Mouse (Mus musculus): ENCODE data around the gene Olfr574.

Gene Olfr574

GRCm38 (mm10) chr7:102948167-102948566 is at the start of gene Olfr574:
TSS of gene Olfr574 (plus strand) at chr7:102948467.
- DNase-seq = no peak

DNA sequence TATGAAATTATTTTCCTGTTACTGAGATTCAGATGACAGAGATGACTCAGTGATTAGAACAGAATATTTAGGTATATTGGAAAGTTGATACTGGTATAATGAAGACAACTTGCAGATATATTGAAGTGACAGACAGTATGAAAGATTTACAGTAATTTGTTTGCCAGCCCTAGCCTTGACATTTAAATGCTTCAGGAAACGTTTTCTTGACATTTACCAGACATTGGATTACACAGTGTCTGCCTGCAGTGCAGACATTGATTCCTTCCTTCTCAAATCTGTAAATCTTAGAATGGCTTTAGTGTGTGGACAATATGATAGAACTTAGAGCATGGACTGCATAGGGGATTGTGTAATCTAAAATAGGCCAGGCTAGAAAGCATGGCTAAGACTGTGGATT is 33.0 kb upstream of the Olfr574 start:
- DNase-seq = no peak

DNA sequence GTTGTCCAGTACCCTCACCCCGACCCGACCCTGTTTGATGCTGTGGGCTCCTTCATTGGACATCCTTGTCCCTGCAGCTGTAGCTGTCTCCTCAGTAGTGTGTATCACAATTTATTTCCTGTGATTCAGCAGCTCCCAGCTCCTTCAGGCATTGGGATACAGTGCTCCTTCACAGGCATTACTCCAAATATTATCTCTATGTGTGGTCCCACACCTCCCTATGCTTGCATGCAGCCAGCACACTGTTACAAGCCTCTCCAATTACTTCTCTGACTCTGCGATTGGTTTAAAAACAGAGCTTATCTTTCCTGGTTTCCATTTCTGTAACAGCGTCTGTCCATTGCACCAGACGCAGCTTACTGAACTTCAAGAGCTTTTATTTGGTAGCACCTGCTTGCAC is 31.9 kb upstream of the Olfr574 start:
- no peak for DNase-seq

DNA sequence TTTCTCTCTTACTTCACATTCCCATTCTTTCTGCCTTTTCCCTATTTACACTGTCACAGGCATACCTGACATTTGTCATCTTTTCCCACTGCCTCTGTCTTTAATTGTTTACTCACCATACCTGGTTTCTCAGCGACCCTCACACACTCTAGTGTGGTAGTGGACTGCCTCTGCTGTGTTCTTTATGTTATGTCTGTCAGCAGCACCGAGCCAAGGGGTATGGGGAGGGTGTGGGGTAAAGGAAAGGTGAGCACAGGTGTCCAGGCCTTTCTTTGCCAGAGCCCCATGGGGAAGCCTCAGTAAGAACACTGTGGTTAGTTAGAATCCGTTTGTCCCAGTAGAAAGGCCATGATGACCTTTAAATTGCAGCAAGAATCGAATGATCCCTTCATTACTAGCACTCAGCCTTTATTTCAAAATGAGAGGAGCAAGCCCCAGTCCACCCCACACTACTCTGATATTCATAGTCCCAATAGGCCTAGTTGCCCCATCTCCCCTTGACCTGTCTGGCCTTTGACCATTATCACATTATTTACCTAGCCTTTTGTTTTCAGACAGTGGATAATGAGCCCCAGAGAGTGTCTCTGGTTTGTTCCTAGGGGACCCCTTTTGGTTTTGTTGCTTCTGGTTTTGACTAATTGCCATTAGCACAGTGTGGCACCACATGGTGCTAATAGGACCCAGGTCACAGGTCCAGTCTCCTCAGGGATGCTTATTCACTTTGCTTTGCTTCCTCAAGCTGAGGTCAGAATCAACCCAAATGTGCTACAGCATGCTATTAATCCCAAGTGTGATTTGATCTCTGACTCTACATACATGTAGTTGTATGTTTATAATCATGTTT is 31.0 kb upstream of the Olfr574 start, which contains the start of gene Olfr571:
Olfr571 (minus strand) TSS at position 505 of the 844 bp plus-strand sequence.
- no peak for DNase-seq

DNA sequence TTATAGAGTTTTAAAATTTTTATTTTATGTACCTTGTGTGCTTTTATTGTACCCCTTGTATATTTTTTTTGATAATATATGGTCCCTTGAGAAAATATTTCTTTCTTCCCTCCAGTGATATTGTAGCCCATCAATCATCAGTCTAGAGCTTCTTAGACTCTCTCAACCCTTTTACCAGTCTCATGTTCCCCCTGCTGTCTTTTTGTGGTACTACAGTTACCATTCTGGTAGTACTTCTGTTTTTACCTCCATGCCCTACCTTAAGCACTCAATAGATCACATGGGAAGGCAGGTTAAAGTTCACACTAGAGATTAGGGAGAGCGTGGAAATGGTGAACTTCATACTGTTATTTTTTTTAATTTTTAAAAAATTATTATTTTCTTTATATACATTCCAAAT is 28.6 kb upstream of the Olfr574 start:
- no peak for DNase-seq

DNA sequence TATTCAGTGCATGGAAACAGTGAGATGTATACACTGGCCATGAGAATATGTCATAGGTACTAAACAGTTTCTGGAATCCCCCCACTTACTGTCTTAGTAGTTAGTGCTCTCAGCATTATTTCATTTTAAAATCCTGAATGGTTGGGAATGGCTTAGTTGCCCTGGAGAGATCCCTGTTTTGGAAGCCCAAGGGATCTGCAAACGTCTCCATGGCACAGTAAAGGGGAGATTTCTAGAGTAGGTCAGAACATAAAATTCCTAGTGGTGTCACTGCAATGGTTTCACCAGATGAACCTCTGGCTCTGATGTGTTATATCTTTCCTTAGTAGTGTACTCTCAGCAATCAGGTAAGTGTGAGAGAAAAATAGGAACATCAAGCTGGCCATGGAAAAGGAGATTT is 24.2 kb upstream of the Olfr574 start, which contains the start of gene Olfr572:
Olfr572 (plus strand) TSS at position 301 of the 400 bp plus-strand sequence.
- DNase-seq = no peak

- DNase-seq = no peak
These were observed 21.2 kb upstream of the Olfr574 start for GRCm38 (mm10) chr7:102927105-102927504.

- DNase-seq = no peak
These were observed 5.8 kb upstream of the Olfr574 start, which contains the start of gene Olfr573-ps1 for GRCm38 (mm10) chr7:102942475-102942874. TSS of gene Olfr573-ps1 (minus strand) at chr7:102942575.

DNA sequence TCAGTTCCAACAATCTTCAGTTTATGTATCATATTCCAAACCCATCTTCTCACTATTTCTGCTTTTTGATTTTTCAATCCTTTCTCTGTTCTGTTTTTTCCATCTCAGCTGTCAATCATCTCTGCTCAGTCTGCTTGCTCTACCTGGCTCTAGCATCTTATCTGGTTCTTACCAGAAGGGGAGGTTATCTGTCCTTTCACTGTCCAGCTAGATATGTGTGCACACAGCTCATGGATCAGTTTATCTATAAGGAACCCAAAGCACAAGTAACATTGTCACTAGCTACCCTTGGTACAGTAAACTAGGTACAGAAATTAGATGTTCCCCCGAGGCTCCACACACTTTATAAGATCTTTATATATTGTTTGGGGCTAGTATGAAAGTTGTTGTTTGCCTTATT is 4.8 kb upstream of the Olfr574 start:
- no peak for DNase-seq

GRCm38 (mm10) chr7:102950732-102951131 is 2.5 kb downstream of the Olfr574 start:
- no peak for DNase-seq

DNA sequence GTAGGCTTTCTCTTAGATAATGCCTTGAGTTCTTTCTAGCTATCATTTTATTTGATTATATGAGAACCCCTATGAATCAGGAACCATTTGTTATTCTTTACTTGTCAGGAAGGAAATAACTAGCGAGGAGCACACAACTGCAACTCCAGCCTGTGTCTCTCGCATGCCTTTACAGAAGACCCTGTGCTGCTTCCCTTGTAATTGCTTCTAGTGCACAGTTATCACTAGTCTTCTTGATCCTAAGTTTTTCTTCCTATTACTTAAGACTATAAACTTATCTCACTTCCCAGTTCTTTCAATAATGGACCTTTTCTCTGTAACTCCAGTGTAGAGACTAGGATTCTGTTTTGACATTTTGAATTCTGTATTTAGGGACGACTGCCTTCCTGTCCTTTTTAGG is 9.9 kb downstream of the Olfr574 start:
- DNase-seq = no peak

DNA sequence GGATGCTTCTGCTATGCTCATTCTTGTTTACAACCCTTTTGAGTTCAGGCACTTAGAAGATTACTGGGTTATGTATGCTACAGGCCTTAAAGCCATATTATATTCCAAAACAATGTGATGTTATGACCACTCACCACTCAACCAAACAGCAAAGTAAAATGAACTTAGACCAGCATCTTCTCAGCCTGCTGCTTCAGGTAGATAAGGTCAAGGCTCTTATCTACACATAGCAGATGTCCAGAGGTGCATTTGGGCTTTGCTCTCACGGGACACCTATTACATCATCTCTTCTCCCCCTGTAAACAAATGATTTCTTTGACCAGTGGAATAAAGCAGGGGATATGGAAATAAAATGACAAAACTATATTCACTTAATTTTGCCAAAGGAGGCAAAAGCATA is 10.3 kb downstream of the Olfr574 start, which contains the start of gene Olfr575:
Olfr575 (minus strand) TSS at position 183 of the 400 bp plus-strand sequence.
- no peak for DNase-seq

- no peak for DNase-seq
These were observed 14.1 kb downstream of the Olfr574 start, which contains the start of gene Olfr576 for GRCm38 (mm10) chr7:102962360-102962759. TSS of gene Olfr576 (plus strand) at chr7:102962660.

GRCm38 (mm10) chr7:102974399-102974798 is 26.1 kb downstream of the Olfr574 start:
- no peak for DNase-seq

DNA sequence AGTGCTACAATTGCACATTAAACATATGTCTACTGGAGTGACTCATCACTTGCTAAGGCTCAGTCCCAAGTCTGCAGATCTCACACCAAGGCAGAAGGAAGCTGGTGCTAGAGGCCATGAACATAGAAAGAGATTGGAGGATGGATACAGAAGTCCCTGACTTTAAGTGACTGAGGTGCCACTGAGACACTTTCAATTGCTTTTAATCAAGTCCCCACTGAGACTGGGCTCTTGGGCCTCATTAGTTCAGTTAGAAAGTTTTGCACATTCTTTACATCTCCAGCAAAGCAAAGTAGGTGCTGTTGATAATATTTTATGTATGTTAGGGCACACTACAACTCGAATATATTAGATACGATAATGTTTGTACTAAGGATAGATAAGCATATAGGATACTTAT is 27.6 kb downstream of the Olfr574 start, which contains the start of gene Olfr577:
Olfr577 (minus strand) TSS at position 101 of the 400 bp plus-strand sequence.
- no peak for DNase-seq

DNA sequence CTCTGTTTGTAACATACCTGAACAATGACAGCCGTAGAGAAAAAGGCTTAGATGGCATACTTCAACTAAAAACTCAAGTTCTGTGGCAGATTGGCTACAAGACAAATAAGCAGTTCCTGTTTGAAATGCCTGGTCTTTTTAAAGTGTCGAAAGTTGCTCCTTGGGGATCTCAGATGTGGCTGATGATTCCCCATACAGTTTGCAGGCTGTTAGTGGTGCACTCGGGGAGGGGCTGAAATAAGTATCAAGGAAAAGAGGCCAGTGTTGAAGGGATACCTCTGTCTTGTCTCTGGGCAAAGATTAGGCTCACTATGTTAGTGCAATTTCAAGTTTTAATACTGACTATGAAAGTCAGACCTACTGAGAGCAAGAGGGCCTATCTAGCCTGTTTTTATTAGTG is 41.0 kb downstream of the Olfr574 start, which contains the start of gene Olfr578:
Olfr578 (minus strand) TSS at position 101 of the 400 bp plus-strand sequence.
- no peak for DNase-seq

All from cerebellum, adult 11-12 months (tissue).